Mouse (Mus musculus) E14TG2a.4 (cell line): ENCODE results near the gene Thpo.

ENCODE experiments used
- CTCF ChIP-seq: conservative IDR thresholded peaks from 2 replicates; pipeline ENCODE4 v1.5.1; 2014; ENCODE audit warnings: low read length
- POU5F1 ChIP-seq: IDR thresholded peaks from 2 replicates; pipeline ENCODE4 v1.6.1; 2014; ENCODE audit warnings: low read length, borderline replicate concordance

- TF ChIP-seq CTCF (no peak), POU5F1 (no peak)
Measured at GRCm38 (mm10) chr16:20714307-20715080, 19.8 kb downstream of the Thpo start.
